Mouse (Mus musculus) liver, postnatal 0 days (tissue): Measurements from ENCODE around the gene Olfr986.

Experiments
- CTCF ChIP-seq: sonication (generic); IDR thresholded peaks from 2 replicates; pipeline ENCODE4 v1.5.1; 2016; ENCODE audit warnings: antibody characterized with exemption, low read depth
- EP300 ChIP-seq: IDR thresholded peaks from 2 replicates; pipeline ENCODE4 v1.6.1; 2016; ENCODE audit warnings: antibody characterized with exemption, low read depth, mild to moderate bottlenecking

DNA sequence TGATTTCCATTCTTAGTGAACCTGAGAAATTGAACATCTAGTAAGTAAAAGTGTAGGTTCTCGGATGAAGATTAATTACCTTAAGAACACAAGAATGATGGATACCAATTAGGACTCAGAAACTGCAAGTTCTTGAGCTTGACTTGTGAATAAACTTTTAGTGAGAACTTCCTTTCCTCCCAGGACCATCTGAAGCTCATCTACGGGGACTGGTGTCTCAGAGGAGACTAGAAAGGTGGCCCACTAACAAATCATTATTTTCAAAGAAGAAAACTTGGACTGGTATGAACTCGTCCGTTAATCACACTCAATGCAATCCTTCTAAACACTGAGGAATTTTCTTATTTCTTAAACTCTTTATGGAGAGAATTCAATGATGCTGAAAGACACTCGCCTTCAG lies at the start of gene Olfr986:
- TF ChIP-seq CTCF (no peak), EP300 (no peak)
